Mouse (Mus musculus): ENCODE data around the gene Atg7. TPM values are rescaled to one million over a fixed set of nuclear protein-coding genes. Genes with fewer than 3 reads are reported as not detected.
A peak's percentile ranks its signal among the peaks of the same experiment; 100 is the strongest.
"Not testable (repeated sequence)": the region's sequence is repeated elsewhere in the genome, so short reads cannot be mapped to it uniquely, and the experiment has no call there.

Gene Atg7
- polyA plus RNA-seq, 1 experiment, result 14.7 TPM

DNA sequence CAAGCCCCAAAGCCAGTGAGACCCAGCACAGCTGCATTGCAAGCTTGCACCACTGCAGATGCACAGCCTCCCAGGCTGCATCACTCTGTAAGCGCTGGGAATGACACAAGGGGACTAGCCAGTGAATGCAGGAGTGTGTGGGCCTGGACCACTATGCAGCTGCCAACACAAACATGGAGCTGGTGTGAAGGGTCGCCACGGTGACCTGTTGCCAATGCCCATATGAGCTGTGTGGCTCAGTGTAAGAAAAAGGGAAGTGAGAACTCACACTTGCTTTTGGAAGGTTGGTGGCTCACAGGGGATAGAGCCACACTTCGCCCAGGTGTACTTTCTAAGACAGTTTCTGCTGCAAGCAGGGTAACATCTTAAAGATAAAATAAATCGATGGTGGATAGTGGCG is 243.1 kb downstream of the Atg7 start:
- Histone ChIP-seq H3K79me2 (ENCODE audit: control insufficient read depth, insufficient read depth) (peaks cover 89% of the 10 kb centered on the region), H3K4me3 (ENCODE audit: insufficient read depth, poor library complexity, severe bottlenecking) (no peak overlapping the region), H3ac (ENCODE audit: control insufficient read depth, insufficient read length, low read depth) (no peak overlapping the region), H3K79me3 (ENCODE audit: low read depth) (peaks cover 75% of the 10 kb centered on the region), H3K36me3 (ENCODE audit: control insufficient read depth, insufficient read depth) (peaks cover 31% of the 10 kb centered on the region), H3K27me3 (ENCODE audit: control insufficient read depth, insufficient read depth, insufficient read length) (no peaks in the 10 kb centered on the region)
- TF ChIP-seq USF1 (IDR thresholded peaks at IDR 0.05; ENCODE audit: low read depth) (no peak), CTCF (IDR thresholded peaks at IDR 0.05; ENCODE audit: control insufficient read depth, insufficient read depth, insufficient read length) (no peak), FOSL1 (IDR thresholded peaks at IDR 0.05; ENCODE audit: insufficient read depth, low read length, poor library complexity, severe bottlenecking) (no peak), CEBPB (IDR thresholded peaks at IDR 0.05; ENCODE audit: low read depth) (no peak), MAX (IDR thresholded peaks at IDR 0.05) (no peak), MYOD1 (IDR thresholded peaks at IDR 0.05; ENCODE audit: control insufficient read depth, insufficient read length, low read depth) (no peak), MYOG (IDR thresholded peaks at IDR 0.05; ENCODE audit: control insufficient read depth, extremely low read depth, insufficient read length) (no peak)

DNA sequence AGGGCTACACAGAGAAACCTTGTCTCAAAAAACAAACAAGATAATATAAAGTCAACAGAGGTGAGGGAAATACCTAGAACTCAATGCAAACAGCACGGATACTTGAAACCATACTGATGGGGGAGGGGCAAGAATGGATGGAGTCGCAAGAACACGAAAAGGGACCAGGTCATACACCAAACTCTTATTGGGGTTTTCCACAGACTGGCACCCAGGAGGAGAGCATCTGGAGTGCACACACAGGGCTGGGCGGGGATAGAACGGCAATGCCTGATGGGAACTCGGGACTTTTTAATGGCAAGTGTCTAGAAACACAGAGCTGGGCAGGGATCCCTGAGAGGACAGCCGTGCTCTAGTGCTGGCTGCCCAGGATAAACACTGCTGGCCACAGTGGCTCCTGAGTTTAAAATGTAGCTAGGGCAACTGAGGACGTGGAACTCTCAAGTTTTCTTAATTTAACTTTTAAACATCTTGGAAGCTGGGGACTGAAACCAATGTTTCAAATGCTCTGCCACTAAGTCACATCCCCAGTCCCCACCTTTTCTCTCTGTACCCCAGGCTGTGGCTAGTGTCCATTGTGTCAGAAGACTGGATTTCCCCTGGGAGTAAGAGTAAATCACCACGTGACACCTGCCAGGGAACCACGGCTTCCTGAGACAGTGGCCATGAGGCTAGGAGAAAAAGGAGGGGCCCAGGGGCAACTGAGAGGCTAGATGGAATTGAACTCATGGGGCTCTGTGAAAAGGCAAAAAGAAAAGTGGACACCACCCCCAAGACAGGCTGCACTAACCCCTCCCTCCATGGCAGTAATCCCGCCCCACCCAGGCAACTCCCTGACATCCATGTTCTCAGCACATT is 243.8 kb downstream of the Atg7 start:
- peaks cover 31% of the 10 kb centered on the region for H3K36me3 ChIP-seq (ENCODE audit: control insufficient read depth, insufficient read depth)
- H3K27me3 ChIP-seq (ENCODE audit: control insufficient read depth, insufficient read depth, insufficient read length), result no peaks in the 10 kb centered on the region
- peaks cover 73% of the 10 kb centered on the region for H3K79me3 ChIP-seq (ENCODE audit: low read depth)
- H3K4me3 ChIP-seq (ENCODE audit: insufficient read depth, poor library complexity, severe bottlenecking), result no peak overlapping the region
- no peak overlapping the region for H3ac ChIP-seq (ENCODE audit: control insufficient read depth, insufficient read length, low read depth)
- H3K79me2 ChIP-seq (ENCODE audit: control insufficient read depth, insufficient read depth), result peaks cover 89% of the 10 kb centered on the region
- TF ChIP-seq FOSL1 (IDR thresholded peaks at IDR 0.05; ENCODE audit: insufficient read depth, low read length, poor library complexity, severe bottlenecking), result no peak
- no peak for TF ChIP-seq MYOG (IDR thresholded peaks at IDR 0.05; ENCODE audit: control insufficient read depth, extremely low read depth, insufficient read length)
- TF ChIP-seq CEBPB (IDR thresholded peaks at IDR 0.05; ENCODE audit: low read depth), result no peak
- no peak for TF ChIP-seq MYOD1 (IDR thresholded peaks at IDR 0.05; ENCODE audit: control insufficient read depth, insufficient read length, low read depth)
- no peak for TF ChIP-seq CTCF (IDR thresholded peaks at IDR 0.05; ENCODE audit: control insufficient read depth, insufficient read depth, insufficient read length)
- TF ChIP-seq MAX (IDR thresholded peaks at IDR 0.05), result no peak
- TF ChIP-seq USF1 (IDR thresholded peaks at IDR 0.05; ENCODE audit: low read depth), result no peak

- Histone ChIP-seq H3K79me2 (ENCODE audit: control insufficient read depth, insufficient read depth) (peaks cover 89% of the 10 kb centered on the region), H3ac (ENCODE audit: control insufficient read depth, insufficient read length, low read depth) (no peak overlapping the region), H3K27me3 (ENCODE audit: control insufficient read depth, insufficient read depth, insufficient read length) (no peaks in the 10 kb centered on the region), H3K36me3 (ENCODE audit: control insufficient read depth, insufficient read depth) (peaks cover 27% of the 10 kb centered on the region), H3K79me3 (ENCODE audit: low read depth) (peaks cover 71% of the 10 kb centered on the region), H3K4me3 (ENCODE audit: insufficient read depth, poor library complexity, severe bottlenecking) (no peak overlapping the region)
- TF ChIP-seq USF1 (IDR thresholded peaks at IDR 0.05; ENCODE audit: low read depth), result peak; percentile 14
- TF ChIP-seq CTCF (IDR thresholded peaks at IDR 0.05; ENCODE audit: control insufficient read depth, insufficient read depth, insufficient read length), result peak; percentile 81
- no peak for TF ChIP-seq CEBPB (IDR thresholded peaks at IDR 0.05; ENCODE audit: low read depth)
- TF ChIP-seq MYOD1 (IDR thresholded peaks at IDR 0.05; ENCODE audit: control insufficient read depth, insufficient read length, low read depth), result peak; percentile 88
- TF ChIP-seq FOSL1 (IDR thresholded peaks at IDR 0.05; ENCODE audit: insufficient read depth, low read length, poor library complexity, severe bottlenecking), result peak; percentile 50
- TF ChIP-seq MYOG (IDR thresholded peaks at IDR 0.05; ENCODE audit: control insufficient read depth, extremely low read depth, insufficient read length), result no peak
- TF ChIP-seq MAX (IDR thresholded peaks at IDR 0.05), result peak; percentile 13
Measured at GRCm38 (mm10) chr6:114888922-114889321, 246.0 kb downstream of the Atg7 start.

DNA sequence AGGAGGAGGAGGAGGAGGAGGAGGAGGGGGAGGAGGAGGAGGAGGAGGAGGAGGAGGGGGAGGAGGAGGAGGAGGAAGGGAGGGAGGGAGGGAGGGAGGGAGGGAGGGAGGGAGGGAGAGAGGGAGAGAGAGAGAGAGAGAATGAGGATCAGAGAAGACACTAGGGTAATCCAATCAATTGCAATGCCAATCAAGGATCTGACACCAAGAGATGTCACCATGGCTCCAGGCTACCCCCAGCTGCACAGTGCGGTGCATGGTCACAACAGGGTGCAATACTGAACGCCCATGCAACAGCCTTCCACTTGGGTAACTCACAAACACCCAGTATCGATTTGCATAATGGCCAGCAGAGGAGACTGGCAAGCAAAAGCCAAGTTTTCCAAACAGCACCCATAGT is 247.1 kb downstream of the Atg7 start:
- H3K4me3 ChIP-seq (ENCODE audit: insufficient read depth, poor library complexity, severe bottlenecking), result not testable (repeated sequence)
- peaks cover 27% of the 10 kb centered on the region for H3K36me3 ChIP-seq (ENCODE audit: control insufficient read depth, insufficient read depth)
- H3K79me3 ChIP-seq (ENCODE audit: low read depth), result peaks cover 64% of the 10 kb centered on the region

GRCm38 (mm10) chr6:114890411-114891115 is 247.7 kb downstream of the Atg7 start:
- H3K79me2 ChIP-seq (ENCODE audit: control insufficient read depth, insufficient read depth), result peaks cover 89% of the 10 kb centered on the region
- H3ac ChIP-seq (ENCODE audit: control insufficient read depth, insufficient read length, low read depth), result no peak overlapping the region
- peaks cover 63% of the 10 kb centered on the region for H3K79me3 ChIP-seq (ENCODE audit: low read depth)
- peak; percentile 68 for TF ChIP-seq CEBPB (IDR thresholded peaks at IDR 0.05; ENCODE audit: low read depth)
- no peak for TF ChIP-seq CTCF (IDR thresholded peaks at IDR 0.05; ENCODE audit: control insufficient read depth, insufficient read depth, insufficient read length)
- H3K36me3 ChIP-seq (ENCODE audit: control insufficient read depth, insufficient read depth), result peaks cover 24% of the 10 kb centered on the region
- H3K27me3 ChIP-seq (ENCODE audit: control insufficient read depth, insufficient read depth, insufficient read length), result no peaks in the 10 kb centered on the region
- no peak overlapping the region for H3K4me3 ChIP-seq (ENCODE audit: insufficient read depth, poor library complexity, severe bottlenecking)

More for the DNA sequence above, 247.1 kb downstream of the Atg7 start:
- not testable (repeated sequence) for H3K27me3 ChIP-seq (ENCODE audit: control insufficient read depth, insufficient read depth, insufficient read length); H3ac ChIP-seq (ENCODE audit: control insufficient read depth, insufficient read length, low read depth)
- peaks cover 89% of the 10 kb centered on the region for H3K79me2 ChIP-seq (ENCODE audit: control insufficient read depth, insufficient read depth)

DNA sequence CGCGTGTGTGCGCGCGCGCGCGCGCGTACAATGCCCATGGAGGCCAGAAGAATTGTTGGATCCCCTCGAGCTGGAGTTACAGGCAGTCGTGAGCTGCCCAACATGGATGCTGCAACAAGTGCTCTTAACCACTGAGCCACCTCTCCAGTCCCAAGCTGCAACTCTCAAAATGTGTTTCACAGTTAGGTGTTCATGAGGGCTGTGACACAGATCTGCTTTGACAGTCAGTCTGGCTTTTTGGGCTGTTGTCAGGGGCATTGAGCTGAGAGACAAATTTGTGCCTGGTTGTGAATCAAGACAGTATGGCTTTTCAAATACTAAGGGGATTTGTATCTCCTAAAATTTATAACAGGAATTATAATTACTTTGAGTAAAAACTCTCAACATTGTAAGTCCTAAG is 248.4 kb downstream of the Atg7 start:
- Histone ChIP-seq H3K79me3 (ENCODE audit: low read depth) (peaks cover 62% of the 10 kb centered on the region), H3K79me2 (ENCODE audit: control insufficient read depth, insufficient read depth) (peaks cover 89% of the 10 kb centered on the region), H3K36me3 (ENCODE audit: control insufficient read depth, insufficient read depth) (peaks cover 17% of the 10 kb centered on the region), H3K4me3 (ENCODE audit: insufficient read depth, poor library complexity, severe bottlenecking) (no peak overlapping the region), H3ac (ENCODE audit: control insufficient read depth, insufficient read length, low read depth) (no peak overlapping the region), H3K27me3 (ENCODE audit: control insufficient read depth, insufficient read depth, insufficient read length) (no peaks in the 10 kb centered on the region)
- TF ChIP-seq MAX (IDR thresholded peaks at IDR 0.05), result no peak
- no peak for TF ChIP-seq FOSL1 (IDR thresholded peaks at IDR 0.05; ENCODE audit: insufficient read depth, low read length, poor library complexity, severe bottlenecking)
- TF ChIP-seq MYOD1 (IDR thresholded peaks at IDR 0.05; ENCODE audit: control insufficient read depth, insufficient read length, low read depth), result no peak
- TF ChIP-seq USF1 (IDR thresholded peaks at IDR 0.05; ENCODE audit: low read depth), result no peak
- no peak for TF ChIP-seq CTCF (IDR thresholded peaks at IDR 0.05; ENCODE audit: control insufficient read depth, insufficient read depth, insufficient read length)
- TF ChIP-seq CEBPB (IDR thresholded peaks at IDR 0.05; ENCODE audit: low read depth), result no peak
- TF ChIP-seq MYOG (IDR thresholded peaks at IDR 0.05; ENCODE audit: control insufficient read depth, extremely low read depth, insufficient read length), result no peak

All from C2C12 (cell line).